Mouse (Mus musculus) lung, adult 18-20 months (tissue): ENCODE measurements at regions not wholly inside any gene's neighbourhood (a gene's known extent, or its start where the extent isn't known, plus 50 kb on each side); places are given as distances from the start of the nearest gene placed in this dataset.

Source experiments
- DNase-seq, 2 experiments: peaks; one replicate each; pipeline ENCODE4 v3.0.0; 2022; ENCODE audit warnings: mixed read lengths in 2 of 2

DNA sequence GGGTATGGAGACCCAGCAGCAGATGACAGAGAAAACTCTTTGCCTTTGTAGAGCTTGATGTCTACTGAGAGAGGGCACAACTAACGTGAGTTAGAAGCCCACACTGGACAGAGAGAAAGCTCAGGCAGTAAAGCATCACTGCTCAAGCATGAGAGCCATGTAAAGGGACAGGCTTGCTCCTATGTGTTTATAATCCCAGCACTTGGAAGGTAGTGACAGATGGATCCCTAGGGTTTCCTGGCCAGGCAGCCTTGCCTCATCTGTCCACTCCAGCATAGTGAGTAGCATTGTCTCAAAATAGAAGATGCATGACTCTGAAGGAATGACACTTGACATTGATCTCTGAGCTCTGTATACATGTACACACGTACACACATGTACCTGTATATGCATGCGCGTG lies 55.9 kb upstream of the Cnksr3 start:
- no peak for DNase-seq

DNA sequence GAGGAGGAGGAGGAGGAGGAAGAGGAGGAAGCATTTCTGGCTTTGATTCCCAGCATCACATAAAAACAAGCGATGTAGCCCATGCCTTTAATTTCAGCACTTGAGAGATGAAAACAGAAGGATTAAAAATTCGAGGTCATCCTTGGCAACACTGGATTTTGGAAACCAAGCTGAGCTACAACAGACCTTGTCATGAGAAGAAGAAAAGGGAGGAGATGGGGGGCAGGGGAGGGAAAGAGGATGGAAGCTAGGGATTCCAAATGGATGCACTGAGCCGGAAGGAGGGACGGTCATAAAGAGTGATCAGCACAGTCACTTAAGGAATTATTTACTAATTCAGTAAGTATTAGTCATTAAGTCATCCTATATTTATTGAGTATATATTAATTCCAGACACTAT lies 55.1 kb upstream of the Cnksr3 start:
- DNase-seq: no peak

DNA sequence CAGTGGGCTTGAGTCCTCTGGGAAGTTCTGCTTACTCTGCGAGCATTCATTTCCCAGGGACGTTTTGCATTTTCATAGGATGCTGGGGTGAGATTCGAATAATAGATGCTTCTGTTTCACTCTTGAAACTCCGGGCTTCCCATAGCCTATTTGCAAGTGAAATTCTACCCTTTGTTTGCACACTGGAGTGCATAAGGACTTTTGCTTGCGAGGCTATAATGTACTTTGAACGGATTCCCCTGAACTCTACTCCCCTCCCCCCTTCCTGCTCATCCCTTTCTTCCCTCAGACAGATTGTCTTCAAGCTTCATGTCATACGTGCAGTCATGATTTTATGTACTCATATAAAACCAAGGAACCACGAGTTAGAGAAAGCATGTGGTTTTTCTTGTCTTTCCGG lies 53.4 kb upstream of the Cnksr3 start:
- DNase-seq: no peak

DNA sequence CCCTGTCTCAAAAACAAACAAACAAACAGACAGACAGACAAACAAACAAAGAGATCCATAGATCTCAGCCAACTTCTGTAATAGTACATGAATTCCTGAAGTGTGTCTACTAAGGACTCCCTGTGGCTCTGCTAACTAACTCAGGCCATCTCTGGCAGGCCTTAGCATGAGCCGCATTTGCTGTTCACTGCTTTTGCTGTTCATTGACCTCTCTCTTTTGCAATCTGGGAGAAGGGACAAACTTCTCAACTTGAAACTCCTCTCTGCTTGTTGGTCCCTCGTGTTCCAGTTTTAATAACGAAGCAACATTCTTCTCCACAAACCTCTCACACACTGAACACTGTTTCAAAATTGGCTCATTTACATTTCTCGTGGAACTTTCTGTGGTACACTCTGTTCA lies 52.7 kb upstream of the Cnksr3 start:
- DNase-seq: no peak
